Mouse (Mus musculus): ENCODE data around the gene Gemin2.
A peak's percentile ranks its signal among the peaks of the same experiment; 100 is the strongest.
"Not testable (repeated sequence)": the region's sequence is repeated elsewhere in the genome, so short reads cannot be mapped to it uniquely, and the experiment has no call there.

Gene Gemin2

GRCm38 (mm10) chr12:59056222-59056621 lies 43.0 kb downstream of the Gemin2 start:
- no peak for DNase-seq (ENCODE audit: inconsistent age in 2 of 2, low spot score in 1 of 2)

- DNase-seq (ENCODE audit: inconsistent age in 2 of 2, low spot score in 1 of 2): not testable (repeated sequence)
Observed at GRCm38 (mm10) chr12:59058242-59058641, 45.0 kb downstream of the Gemin2 start.

- peak in 1 of 2 experiments; percentile 28 for DNase-seq (ENCODE audit: inconsistent age in 2 of 2, low spot score in 1 of 2)
Observed at GRCm38 (mm10) chr12:59060322-59060721, 47.1 kb downstream of the Gemin2 start.

- DNase-seq (ENCODE audit: inconsistent age in 2 of 2, low spot score in 1 of 2): peak; percentile 80 to 92
Observed at GRCm38 (mm10) chr12:59060993-59061595, 47.9 kb downstream of the Gemin2 start, which contains the start of gene Trappc6b. Gene Trappc6b (minus strand): TSS chr12:59061472.

- DNase-seq (ENCODE audit: inconsistent age in 2 of 2, low spot score in 1 of 2): no peak
Observed at GRCm38 (mm10) chr12:59064837-59065236, 51.6 kb downstream of the Gemin2 start.

GRCm38 (mm10) chr12:59065776-59066175 lies 52.6 kb downstream of the Gemin2 start:
- no peak for DNase-seq (ENCODE audit: inconsistent age in 2 of 2, low spot score in 1 of 2)

- peak; percentile 98 to 99 for DNase-seq (ENCODE audit: inconsistent age in 2 of 2, low spot score in 1 of 2)
Observed at GRCm38 (mm10) chr12:59066448-59067077, 53.4 kb downstream of the Gemin2 start, which contains the start of gene Pnn. Gene Pnn (plus strand): TSS chr12:59066884.

GRCm38 (mm10) chr12:59067095-59067494 lies 53.9 kb downstream of the Gemin2 start:
- DNase-seq (ENCODE audit: inconsistent age in 2 of 2, low spot score in 1 of 2): no peak

- DNase-seq (ENCODE audit: inconsistent age in 2 of 2, low spot score in 1 of 2): peak in 1 of 2 experiments; percentile 15
Observed at GRCm38 (mm10) chr12:59068791-59069190, 55.6 kb downstream of the Gemin2 start.

GRCm38 (mm10) chr12:59072286-59072685 lies 59.1 kb downstream of the Gemin2 start:
- peak in 1 of 2 experiments; percentile 30 for DNase-seq (ENCODE audit: inconsistent age in 2 of 2, low spot score in 1 of 2)

- DNase-seq (ENCODE audit: inconsistent age in 2 of 2, low spot score in 1 of 2): peak in 1 of 2 experiments; percentile 16
Observed at GRCm38 (mm10) chr12:59074052-59074451, 60.9 kb downstream of the Gemin2 start.

- peak in 1 of 2 experiments; percentile 54 for DNase-seq (ENCODE audit: inconsistent age in 2 of 2, low spot score in 1 of 2)
Observed at GRCm38 (mm10) chr12:59076996-59077395, 63.8 kb downstream of the Gemin2 start.

GRCm38 (mm10) chr12:59077883-59078282 lies 64.7 kb downstream of the Gemin2 start:
- peak in 1 of 2 experiments; percentile 44 for DNase-seq (ENCODE audit: inconsistent age in 2 of 2, low spot score in 1 of 2)

Measured in adrenal gland, adult (tissue).